Mouse (Mus musculus): ENCODE measurements around the gene Myct1.

Gene Myct1

DNA sequence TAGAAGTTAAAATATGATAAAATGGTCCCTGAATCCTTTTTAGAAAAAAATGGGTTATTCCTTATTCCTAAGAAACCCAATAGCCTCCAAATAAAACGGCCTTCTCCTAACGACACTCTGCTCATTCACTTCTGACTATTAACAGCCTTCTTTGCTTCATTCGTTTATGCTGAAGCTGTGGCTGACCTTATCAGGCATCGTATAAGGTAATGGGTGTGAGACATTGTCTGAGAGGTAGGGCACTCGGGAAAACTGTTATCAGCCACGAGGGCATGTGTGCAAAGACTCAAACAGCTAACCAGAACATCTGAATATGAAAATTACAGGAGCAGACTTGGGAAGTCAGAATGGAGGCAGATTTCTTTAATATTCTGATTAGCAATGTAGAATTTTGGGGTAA lies 3.0 kb downstream of the Myct1 start:
- Histone ChIP-seq H3K36me3 (ENCODE audit: insufficient read depth, low read length) (no peaks in the 10 kb centered on the region), H3K4me1 (replicated peaks; ENCODE audit: low read depth, low read length) (no peaks in the 10 kb centered on the region), H3K4me3 (replicated peaks; ENCODE audit: low read length) (no peak overlapping the region), H3K27me3 (ENCODE audit: insufficient read depth, low read length) (no peaks in the 10 kb centered on the region), H3K9me3 (ENCODE audit: low read length) (no peaks in the 10 kb centered on the region)
- TF ChIP-seq CTCF (conservative IDR thresholded peaks at IDR 0.05; ENCODE audit: low read length) = no peak
- TF ChIP-seq NANOG (IDR thresholded peaks at IDR 0.05; ENCODE audit: borderline replicate concordance, low read length) = no peak
- no peak for TF ChIP-seq POU5F1 (IDR thresholded peaks at IDR 0.05; ENCODE audit: borderline replicate concordance, low read length)

DNA sequence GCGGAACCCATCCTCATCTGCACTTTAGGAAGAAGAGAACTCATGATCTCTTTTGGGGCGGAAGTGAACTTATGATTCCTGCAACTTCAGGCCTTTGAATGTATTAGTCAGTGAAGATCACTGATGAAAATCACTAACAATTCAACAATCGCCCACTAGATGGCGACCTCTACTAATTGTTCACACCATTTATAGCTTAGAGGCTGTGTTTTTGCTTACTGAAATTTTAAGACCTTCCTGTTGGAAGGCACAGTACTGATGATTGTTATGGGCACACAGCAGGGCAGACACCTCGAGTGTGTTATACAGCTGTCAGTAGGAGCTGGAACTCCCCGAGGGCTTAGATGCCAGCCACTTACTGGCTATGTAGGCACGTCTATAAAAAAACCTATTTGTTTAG lies 6.5 kb downstream of the Myct1 start:
- Histone ChIP-seq H3K36me3 (ENCODE audit: insufficient read depth, low read length) (no peaks in the 10 kb centered on the region), H3K4me3 (replicated peaks; ENCODE audit: low read length) (no peak overlapping the region), H3K27me3 (ENCODE audit: insufficient read depth, low read length) (no peaks in the 10 kb centered on the region), H3K9me3 (ENCODE audit: low read length) (no peaks in the 10 kb centered on the region), H3K4me1 (replicated peaks; ENCODE audit: low read depth, low read length) (peaks cover 3% of the 10 kb centered on the region; the same call in 1 of the 2 replicates)
- TF ChIP-seq CTCF (conservative IDR thresholded peaks at IDR 0.05; ENCODE audit: low read length) (peak; percentile 53), POU5F1 (IDR thresholded peaks at IDR 0.05; ENCODE audit: borderline replicate concordance, low read length) (no peak), NANOG (IDR thresholded peaks at IDR 0.05; ENCODE audit: borderline replicate concordance, low read length) (no peak)

- Histone ChIP-seq H3K27me3 (ENCODE audit: insufficient read depth, low read length) (no peaks in the 10 kb centered on the region), H3K9me3 (ENCODE audit: low read length) (no peaks in the 10 kb centered on the region), H3K4me1 (replicated peaks; ENCODE audit: low read depth, low read length) (peaks cover 3% of the 10 kb centered on the region; the same call in 1 of the 2 replicates), H3K4me3 (replicated peaks; ENCODE audit: low read length) (no peak overlapping the region), H3K36me3 (ENCODE audit: insufficient read depth, low read length) (no peaks in the 10 kb centered on the region)
- TF ChIP-seq NANOG (IDR thresholded peaks at IDR 0.05; ENCODE audit: borderline replicate concordance, low read length) (no peak), POU5F1 (IDR thresholded peaks at IDR 0.05; ENCODE audit: borderline replicate concordance, low read length) (no peak), CTCF (conservative IDR thresholded peaks at IDR 0.05; ENCODE audit: low read length) (no peak)
These were observed 9.9 kb downstream of the Myct1 start for GRCm38 (mm10) chr10:5603512-5603911.

DNA sequence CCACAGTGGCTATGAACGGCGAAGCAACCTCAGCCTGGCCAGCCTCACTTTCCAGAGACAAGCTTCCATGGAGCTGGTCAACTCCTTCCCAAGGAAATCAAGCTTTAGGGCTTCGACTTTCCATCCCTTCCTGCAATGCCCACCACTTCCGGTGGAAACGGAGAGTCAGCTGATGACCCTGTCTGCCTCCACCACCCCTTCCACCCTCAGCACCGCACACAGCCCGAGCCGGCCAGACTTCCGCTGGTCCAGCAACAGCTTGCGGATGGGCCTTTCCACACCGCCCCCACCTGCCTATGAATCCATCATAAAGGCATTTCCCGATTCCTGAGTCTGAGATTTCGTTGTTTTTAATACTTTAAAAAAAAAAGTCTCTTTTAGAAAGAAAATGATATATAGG lies 10.8 kb downstream of the Myct1 start:
- TF ChIP-seq CTCF (conservative IDR thresholded peaks at IDR 0.05; ENCODE audit: low read length) (no peak), POU5F1 (IDR thresholded peaks at IDR 0.05; ENCODE audit: borderline replicate concordance, low read length) (no peak), NANOG (IDR thresholded peaks at IDR 0.05; ENCODE audit: borderline replicate concordance, low read length) (no peak)
- H3K9me3 ChIP-seq (ENCODE audit: low read length) = no peaks in the 10 kb centered on the region
- no peaks in the 10 kb centered on the region for H3K27me3 ChIP-seq (ENCODE audit: insufficient read depth, low read length)
- no peaks in the 10 kb centered on the region for H3K36me3 ChIP-seq (ENCODE audit: insufficient read depth, low read length)
- peaks cover 3% of the 10 kb centered on the region; the same call in 1 of the 2 replicates for H3K4me1 ChIP-seq (replicated peaks; ENCODE audit: low read depth, low read length)
- no peak overlapping the region for H3K4me3 ChIP-seq (replicated peaks; ENCODE audit: low read length)

GRCm38 (mm10) chr10:5608874-5609273 lies 15.3 kb downstream of the Myct1 start:
- H3K9me3 ChIP-seq (ENCODE audit: low read length) = no peaks in the 10 kb centered on the region
- H3K27me3 ChIP-seq (ENCODE audit: insufficient read depth, low read length) = no peaks in the 10 kb centered on the region
- H3K4me3 ChIP-seq (replicated peaks; ENCODE audit: low read length) = no peak overlapping the region
- TF ChIP-seq POU5F1 (IDR thresholded peaks at IDR 0.05; ENCODE audit: borderline replicate concordance, low read length) (no peak), NANOG (IDR thresholded peaks at IDR 0.05; ENCODE audit: borderline replicate concordance, low read length) (no peak)
- H3K4me1 ChIP-seq (replicated peaks; ENCODE audit: low read depth, low read length) = peaks cover 3% of the 10 kb centered on the region; the same call in 1 of the 2 replicates
- H3K36me3 ChIP-seq (ENCODE audit: insufficient read depth, low read length) = no peaks in the 10 kb centered on the region

GRCm38 (mm10) chr10:5615186-5616040 lies 21.8 kb downstream of the Myct1 start:
- no peaks in the 10 kb centered on the region for H3K36me3 ChIP-seq (ENCODE audit: insufficient read depth, low read length)
- H3K27me3 ChIP-seq (ENCODE audit: insufficient read depth, low read length) = no peaks in the 10 kb centered on the region
- H3K4me3 ChIP-seq (replicated peaks; ENCODE audit: low read length) = no peak overlapping the region
- H3K9me3 ChIP-seq (ENCODE audit: low read length) = no peaks in the 10 kb centered on the region
- TF ChIP-seq NANOG (IDR thresholded peaks at IDR 0.05; ENCODE audit: borderline replicate concordance, low read length) = no peak
- no peak for TF ChIP-seq CTCF (conservative IDR thresholded peaks at IDR 0.05; ENCODE audit: low read length)
- no peak for TF ChIP-seq POU5F1 (IDR thresholded peaks at IDR 0.05; ENCODE audit: borderline replicate concordance, low read length)
- no peaks in the 10 kb centered on the region for H3K4me1 ChIP-seq (replicated peaks; ENCODE audit: low read depth, low read length)

- no peak for TF ChIP-seq NANOG (IDR thresholded peaks at IDR 0.05; ENCODE audit: borderline replicate concordance, low read length)
- TF ChIP-seq CTCF (conservative IDR thresholded peaks at IDR 0.05; ENCODE audit: low read length) = no peak
- no peak for TF ChIP-seq POU5F1 (IDR thresholded peaks at IDR 0.05; ENCODE audit: borderline replicate concordance, low read length)
- Histone ChIP-seq H3K4me3 (replicated peaks; ENCODE audit: low read length) (no peak overlapping the region), H3K36me3 (ENCODE audit: insufficient read depth, low read length) (no peaks in the 10 kb centered on the region), H3K27me3 (ENCODE audit: insufficient read depth, low read length) (no peaks in the 10 kb centered on the region), H3K9me3 (ENCODE audit: low read length) (no peaks in the 10 kb centered on the region), H3K4me1 (replicated peaks; ENCODE audit: low read depth, low read length) (no peaks in the 10 kb centered on the region)
These were observed 32.7 kb downstream of the Myct1 start for GRCm38 (mm10) chr10:5626268-5626667.

GRCm38 (mm10) chr10:5633672-5634200 lies 40.2 kb downstream of the Myct1 start:
- TF ChIP-seq CTCF (conservative IDR thresholded peaks at IDR 0.05; ENCODE audit: low read length) = no peak
- TF ChIP-seq POU5F1 (IDR thresholded peaks at IDR 0.05; ENCODE audit: borderline replicate concordance, low read length) = no peak
- no peak for TF ChIP-seq NANOG (IDR thresholded peaks at IDR 0.05; ENCODE audit: borderline replicate concordance, low read length)
- H3K4me3 ChIP-seq (replicated peaks; ENCODE audit: low read length) = no peak overlapping the region
- no peaks in the 10 kb centered on the region for H3K4me1 ChIP-seq (replicated peaks; ENCODE audit: low read depth, low read length)
- H3K27me3 ChIP-seq (ENCODE audit: insufficient read depth, low read length) = no peaks in the 10 kb centered on the region
- no peaks in the 10 kb centered on the region for H3K36me3 ChIP-seq (ENCODE audit: insufficient read depth, low read length)
- H3K9me3 ChIP-seq (ENCODE audit: low read length) = no peaks in the 10 kb centered on the region

All from E14TG2a.4 (cell line).